Mouse (Mus musculus) CH12F3 (cell line): Measurements from ENCODE around the gene Myrip.
"Not testable (repeated sequence)": the region's sequence is repeated elsewhere in the genome, so short reads cannot be mapped to it uniquely, and the experiment has no call there.

Experiments used
- in situ Hi-C: fragments of 300-500 bp; cut with MboI; formaldehyde crosslinking; loops from 2 replicates; pipeline ENCODE4 v1.14.3; 2020; ENCODE audit warnings: low sequenced_read_pairs

The Myrip gene

DNA sequence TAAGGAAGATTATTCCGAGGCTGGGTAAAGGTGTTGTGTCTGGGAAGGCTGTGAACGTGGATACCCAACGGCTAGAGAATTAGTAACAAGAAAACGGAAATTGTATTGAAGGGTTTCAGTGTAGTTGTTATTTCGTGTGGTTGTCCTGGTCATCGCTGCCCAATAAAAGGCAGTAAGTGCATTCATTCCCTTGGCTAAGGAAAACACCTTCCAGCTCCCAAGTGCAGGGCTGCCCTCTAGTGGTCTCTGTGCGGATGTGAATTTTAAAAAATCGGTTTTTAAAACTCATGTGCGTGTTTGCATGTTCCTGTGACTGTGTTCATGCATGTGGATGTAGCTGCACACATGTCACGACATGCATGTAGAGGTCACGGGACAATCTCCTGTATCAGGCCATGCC, 76.4 kb downstream of the Myrip start:
- in situ Hi-C loops, result no loop called here

DNA sequence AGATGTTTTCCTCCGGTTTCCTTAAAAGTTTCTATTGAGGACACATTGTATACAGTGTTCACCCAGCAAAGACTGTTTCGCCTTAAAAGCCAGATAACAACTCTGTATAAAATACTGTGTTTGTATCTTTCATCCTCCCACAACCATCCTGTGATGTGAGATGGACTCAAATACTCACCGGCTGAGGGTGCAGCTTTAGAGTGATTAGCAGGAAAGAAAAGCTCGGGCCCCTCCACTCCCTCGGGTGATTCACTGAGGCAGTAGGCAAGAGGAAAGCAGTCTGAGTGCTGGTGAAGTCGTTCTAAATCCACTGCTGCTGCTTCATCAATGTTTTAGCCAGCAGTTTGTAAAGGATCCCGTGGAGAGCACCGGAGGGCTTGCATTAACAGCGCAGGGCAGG, 93.9 kb downstream of the Myrip start:
- in situ Hi-C loops, result no loop called here

DNA sequence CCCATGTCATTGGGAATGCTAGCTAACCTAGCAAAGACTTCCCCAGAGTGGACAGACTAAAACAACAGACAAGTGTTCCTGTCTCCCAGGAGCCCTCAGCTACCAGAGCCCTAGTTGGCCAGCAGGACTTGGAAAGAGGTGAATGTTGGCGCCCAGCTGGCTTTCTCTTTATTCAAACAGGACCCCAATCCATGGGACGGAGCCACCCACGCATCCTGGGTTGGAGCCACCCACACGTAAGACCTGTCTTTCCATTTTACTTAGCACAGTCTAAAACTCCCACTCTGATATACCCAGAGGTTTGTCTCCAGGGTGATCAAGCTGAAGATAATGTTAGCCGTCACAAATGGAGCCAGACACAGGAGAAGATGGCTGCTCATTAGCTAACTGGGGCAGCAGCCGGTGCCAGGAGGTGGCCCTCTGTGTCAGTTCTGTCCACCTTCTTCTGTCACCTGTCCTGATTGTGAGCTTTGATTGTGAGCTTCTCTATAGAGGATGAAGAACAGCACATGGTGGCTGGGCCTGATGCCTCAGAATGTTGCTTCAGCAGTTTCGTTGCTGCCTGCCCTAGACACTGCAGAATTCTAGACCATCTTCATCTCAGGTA, 95.4 kb downstream of the Myrip start:
- in situ Hi-C loops, result no loop called here

DNA sequence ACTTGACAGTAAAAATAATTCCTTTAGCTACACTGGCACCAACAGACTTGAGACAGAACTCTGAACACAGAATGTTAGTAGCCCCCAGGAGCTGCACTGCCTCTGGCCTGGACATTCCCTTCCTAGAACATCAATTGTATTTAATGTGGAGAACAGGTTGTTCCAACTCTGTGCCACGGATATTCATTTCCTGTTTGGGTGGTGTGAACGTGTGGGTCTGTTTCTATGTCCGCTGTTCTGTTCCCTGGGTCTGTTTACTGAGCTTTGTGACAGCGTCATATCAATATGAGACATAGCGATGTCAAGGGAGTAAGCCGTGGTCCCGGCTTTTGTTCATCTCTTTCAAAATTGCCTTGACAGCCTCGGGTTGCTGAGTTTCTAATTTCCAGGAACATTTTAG, 97.0 kb downstream of the Myrip start:
- in situ Hi-C loops, result no loop called here

DNA sequence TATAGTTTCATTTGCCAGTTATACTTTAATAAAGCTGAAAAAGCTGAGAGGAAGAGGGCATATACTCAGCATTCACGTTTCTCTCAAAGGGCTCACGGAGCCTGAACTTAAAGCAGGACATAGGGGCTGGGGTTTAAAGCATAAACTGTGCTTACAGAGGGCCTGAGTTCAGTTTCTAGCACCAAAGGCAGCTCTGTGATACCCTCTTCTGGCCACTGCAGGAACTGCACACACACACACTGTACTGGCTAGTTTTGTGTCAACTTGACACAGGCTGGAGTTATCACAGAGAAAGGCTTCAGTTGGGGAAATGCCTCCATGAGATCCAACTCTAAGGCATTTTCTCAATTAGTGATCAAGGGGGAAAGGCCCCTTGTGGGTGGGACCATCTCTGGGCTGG, 98.2 kb downstream of the Myrip start:
- in situ Hi-C loops, result not testable (repeated sequence)

DNA sequence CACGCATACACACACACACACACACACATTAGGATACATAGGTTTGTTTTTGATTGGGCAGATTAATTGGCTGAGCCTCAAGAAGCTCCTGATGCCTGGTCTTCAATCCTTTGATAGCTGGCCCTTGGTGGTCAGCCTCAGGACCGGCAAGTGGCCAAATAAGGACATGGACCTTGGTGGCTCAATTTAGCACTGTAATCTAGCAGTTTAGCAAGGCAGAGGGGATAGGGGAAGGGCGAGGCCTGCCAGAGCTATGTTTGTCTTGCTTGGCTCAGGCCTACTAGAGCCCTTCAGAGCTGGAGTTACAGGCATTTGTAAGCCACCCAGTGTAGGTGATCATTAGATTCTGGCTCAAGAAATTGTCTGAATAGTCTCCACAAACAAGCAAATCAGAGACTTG, 101.1 kb downstream of the Myrip start:
- in situ Hi-C loops, result no loop called here

DNA sequence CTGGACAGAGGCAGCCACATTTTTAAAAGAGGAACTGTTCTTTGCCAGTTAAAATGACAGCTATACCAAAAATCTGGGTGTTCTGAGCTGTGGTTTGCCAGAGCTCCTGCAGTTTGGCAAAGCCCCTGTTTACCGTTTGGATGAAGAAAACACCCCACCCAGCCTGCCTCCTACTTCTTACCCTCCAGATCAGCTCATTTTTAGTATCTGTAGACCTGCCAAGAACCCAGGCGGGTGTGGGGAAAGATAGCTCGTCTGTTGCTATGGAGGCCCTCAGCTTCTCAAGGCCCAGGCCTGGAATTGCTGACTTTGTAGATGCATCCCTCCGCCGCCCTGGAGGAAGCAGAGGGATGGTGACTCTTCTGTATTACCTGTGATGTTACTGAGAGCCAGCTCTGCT, 102.3 kb downstream of the Myrip start:
- in situ Hi-C loops, result no loop called here

DNA sequence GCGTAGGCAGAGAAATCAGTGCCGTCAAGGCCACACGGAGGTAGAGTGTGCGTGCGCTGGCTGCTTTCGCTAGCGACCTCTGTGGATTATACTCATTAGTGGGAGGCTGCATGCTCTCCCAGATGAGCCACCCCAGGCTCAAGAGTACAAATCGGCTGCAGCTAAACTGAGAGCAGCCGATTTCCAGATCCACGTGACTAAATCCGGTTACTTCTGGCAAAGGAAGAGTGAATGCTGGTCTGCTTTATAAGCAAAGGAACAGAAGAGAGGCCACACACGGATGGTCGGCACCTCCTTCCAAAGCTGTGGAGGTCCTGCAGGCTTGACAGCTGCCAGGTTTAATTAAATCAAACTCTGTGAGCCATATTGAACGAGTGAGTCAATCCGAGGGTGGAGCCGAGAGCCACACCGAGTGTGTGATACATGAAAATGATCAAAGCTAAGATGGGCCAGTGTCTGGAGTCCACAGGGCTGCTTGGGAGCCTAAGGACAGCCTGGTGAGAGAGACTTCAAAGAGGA, 108.4 kb downstream of the Myrip start:
- in situ Hi-C loops, result no loop called here

DNA sequence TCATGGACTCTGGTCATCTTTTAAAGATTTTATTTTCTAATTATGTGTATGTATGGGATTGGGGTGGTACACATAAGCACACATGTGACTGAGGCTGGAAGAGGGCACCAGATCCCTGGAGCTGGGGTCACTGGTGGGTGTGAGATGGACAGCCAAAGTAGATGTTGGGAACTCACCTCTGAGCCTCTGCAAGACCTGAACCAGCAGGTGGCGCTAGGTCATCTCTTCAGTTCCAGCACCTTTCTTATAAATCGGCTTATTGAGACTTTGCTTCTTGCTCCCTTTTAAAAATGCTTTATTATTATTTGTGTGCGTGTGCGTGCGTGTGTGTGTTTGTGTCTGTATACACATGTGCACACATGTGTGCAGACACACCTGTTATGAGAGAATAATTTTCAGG, 109.1 kb downstream of the Myrip start:
- in situ Hi-C loops, result no loop called here

DNA sequence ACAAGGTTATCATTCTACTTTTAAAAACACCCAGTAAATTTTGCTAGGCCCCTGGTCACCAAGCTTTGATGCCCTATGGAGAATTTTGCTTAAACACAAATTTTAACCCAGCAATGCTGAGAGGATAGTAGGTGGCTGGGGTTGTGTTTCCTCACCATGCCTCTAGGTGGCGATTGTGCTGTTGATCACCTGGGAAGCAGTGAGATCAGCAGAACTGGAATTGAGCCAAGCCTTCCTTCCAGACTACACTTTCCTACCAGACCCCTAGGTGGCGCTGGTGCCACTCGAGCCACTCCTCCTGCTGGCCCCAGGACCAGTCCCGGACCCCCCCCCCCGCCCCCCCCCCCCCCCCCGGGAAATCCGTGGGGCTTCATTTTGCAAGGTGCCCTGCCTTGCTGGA, 114.2 kb downstream of the Myrip start:
- in situ Hi-C loops, result no loop called here

DNA sequence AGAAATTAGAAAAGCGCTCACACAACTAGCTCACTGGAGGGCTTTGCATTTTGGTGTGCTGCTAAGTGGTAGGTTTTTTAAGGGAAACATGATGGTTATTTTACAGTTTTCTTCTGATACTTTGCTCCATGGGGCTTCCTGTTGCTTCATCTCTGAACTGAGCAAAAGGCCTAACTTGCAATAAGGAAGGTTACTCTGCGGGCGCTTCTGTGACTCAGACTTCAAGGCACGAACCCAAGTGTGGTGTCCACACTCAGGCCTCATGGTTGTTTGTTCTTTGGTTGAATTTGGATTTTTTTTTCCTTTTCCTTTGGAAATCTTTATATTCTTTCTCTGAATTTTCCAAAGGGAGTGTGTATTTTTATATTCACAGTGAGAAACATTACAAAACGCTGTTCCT, 114.8 kb downstream of the Myrip start:
- in situ Hi-C loops, result no loop called here

DNA sequence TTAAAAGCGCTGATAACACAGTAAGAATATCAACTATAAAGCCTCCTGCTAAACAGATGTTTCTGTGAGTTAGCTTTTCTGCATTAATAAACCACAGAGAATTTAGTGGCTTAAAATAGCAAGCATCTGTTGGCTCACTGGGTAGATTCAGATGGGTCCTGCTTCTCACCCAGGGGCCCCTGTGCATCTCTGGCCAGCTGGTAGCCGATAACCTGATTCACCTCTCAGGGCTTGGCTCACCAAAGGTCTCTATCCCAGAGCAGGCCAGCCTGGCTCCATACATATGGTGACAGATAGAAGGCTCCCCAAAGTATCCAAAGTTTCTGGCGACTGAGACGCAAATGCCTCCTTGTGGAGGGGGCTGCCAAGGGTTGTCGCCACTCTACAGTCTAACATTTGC, 115.4 kb downstream of the Myrip start:
- in situ Hi-C loops, result no loop called here

DNA sequence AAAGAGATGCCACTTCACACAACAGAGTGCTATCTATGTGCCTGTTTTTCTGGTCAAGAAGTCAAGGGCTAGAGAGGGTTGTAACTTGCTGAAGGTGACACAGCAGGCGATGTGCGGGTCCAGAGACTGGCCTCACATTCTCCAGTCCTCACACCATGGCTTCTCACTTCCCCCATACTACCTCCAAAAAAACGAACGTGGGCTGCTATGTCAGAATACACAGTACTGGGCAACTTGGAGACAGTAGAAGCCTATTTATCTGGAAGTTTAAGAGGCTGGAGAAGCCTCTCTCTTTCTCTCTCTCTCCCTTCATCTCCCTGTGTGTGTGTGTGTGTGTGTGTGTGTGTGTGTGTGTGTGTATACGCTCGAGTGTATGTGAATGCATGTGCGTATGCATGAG, 117.3 kb downstream of the Myrip start:
- in situ Hi-C loops, result no loop called here

DNA sequence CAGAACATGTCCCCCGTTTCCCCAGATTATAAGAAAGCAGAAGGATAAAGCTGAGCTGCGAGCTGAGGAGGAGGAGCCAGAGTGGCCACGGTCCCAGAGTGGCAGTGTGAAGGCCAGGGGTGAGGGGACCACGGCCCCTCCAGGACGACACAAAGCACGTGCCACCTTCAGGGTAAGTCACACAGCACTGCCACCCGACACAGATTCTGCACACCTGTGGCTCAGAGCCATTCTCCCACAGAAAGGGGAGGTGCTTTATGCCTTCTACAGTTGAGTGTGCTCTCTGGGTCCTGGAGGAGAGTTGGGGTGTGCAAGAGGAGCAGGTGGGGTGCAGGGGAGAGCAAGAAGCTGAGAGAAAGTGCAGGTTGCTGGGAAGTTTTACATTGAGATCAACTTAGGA, 123.3 kb downstream of the Myrip start:
- in situ Hi-C loops, result no loop called here

DNA sequence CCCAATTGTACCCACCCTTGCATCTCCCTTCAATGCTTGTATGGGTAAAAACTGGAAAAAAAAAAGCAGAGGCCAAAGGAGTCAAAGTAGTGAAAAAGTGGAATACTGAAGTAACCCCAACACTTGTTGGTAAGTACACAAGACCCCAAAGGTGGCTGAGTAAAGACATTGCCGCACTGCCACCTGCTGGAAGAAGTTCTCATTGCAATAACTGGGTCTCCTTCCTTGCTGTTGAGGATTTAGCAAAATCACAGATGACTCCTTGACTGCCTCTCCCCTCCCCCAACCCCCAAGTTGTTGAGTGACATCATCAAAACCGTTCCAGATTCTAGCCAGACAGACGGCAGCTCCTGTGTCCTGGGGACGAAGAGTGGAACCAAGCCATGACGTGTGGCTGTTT, 124.5 kb downstream of the Myrip start:
- in situ Hi-C loops, result no loop called here

DNA sequence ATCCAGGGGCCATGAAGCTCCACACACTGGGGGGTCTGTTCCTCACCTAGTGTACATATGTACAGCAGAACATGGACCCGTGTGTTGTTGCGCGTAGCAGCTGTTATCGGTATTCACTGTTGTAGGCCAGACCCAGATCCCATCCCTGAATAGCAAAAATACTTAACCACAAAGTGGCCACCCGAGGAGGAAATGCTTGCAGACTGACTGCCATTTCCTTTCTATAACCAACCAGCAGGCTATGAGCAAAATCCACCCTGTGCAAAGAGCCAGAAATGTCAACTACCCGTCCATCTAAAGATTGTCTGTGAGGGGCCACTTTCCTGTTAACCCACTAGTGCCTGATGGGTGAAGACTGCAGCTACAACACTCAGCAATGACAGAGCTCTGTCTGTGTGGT, 126.9 kb downstream of the Myrip start:
- in situ Hi-C loops, result no loop called here

DNA sequence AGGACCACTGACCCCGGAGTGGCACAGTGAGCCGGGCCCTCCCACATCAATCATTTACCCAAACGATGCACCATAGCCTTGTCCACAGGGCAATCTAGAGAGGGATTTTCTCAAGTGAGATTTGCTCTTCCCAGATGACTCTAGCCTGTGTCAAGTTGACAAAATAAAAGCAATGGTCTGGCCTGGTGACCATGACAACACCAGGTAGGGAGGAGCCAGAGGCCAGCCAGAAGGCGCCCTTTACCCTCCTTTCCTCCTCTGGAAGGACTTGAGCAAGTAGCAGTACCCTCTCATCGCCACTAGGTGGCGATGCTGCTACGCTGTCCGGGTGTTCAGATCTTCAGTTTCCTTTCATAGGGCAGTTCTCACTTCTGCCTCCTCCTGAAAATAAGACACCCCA, 132.4 kb downstream of the Myrip start:
- in situ Hi-C loops, result no loop called here

DNA sequence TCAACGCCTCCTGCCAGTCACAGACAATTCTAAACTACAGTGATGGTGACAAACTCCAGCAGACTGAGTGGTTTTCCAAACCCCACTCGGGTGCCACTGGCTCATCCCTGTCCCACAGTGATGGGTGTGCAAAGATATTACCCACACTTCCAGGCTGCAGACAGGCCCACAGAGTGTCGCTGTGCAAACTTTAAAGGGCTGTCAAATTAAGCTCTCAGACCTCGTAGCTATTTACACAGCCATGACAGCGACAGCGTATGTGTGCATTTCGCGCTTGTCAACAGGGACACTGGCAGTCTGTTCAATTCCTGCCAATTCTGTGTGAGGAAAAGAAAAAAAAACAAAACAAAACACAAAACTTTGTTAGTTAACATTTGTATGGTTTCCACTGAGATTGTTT, 134.5 kb downstream of the Myrip start:
- in situ Hi-C loops, result no loop called here

DNA sequence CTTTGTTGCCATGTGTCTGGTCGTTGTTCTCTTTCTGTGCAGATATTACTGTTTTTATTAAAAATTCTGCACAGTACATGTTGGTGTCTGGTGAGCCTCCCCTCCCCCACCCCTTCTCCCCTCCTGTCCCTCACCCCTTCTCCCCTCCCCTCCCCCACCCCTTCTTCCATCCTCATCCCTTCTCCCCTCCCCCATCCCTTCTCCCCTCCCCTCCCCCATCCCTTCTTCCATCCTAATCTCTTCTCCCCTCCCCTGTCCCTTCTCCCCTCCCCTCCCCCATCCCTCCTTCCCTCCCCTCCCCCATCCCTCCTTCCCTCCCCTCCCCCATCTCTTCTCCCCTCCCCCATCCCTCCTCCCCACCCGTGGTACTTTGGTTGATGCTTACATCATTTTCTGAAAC, 135.5 kb downstream of the Myrip start:
- in situ Hi-C loops, result no loop called here

DNA sequence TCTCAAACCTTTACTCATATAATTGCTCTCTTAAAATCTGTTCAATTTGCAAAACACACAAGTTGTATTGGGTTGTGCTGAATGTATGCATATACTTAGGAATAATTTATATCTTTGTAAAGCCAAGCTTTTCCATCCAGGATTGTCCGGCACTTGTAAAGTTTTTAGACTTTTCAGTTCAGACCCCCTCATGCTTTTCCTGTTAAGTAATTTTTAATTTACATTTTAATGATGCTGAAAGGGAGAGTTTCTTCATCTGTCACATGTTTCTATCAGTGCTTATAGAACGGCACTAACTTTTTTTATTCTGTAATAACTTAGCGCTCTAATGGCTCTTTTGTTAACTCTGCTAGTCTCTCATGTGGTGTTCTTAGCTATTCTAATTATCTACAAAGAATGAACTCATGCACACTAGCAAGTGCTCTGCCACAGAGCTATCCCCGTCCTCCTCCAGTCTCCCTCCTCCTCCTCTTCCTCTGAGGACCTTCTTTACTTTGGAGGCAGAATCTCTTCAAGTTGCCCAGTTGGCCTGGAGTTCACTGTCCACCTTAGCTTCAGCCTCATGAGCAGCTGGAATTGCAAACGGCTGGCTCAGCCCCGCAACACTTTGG, 136.1 kb downstream of the Myrip start:
- in situ Hi-C loops, result no loop called here

DNA sequence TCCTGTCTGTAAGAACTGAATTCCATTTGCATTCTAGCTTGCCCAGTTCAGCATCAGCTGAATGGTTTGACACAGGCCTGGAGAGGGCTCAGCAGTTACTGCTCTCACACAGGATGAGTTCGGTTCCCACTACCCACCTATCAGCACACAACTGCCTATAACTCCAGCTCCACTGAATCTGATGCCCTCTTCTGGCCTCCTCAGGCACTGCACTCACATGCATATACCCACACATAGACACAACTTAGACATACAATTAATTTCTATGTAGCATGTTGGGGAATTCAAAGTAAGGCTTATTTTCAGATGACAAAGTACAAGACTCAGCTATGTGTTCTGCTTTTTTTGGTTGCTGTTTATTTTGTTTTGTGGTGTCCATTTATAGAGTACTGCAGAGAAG, 137.0 kb downstream of the Myrip start:
- in situ Hi-C loops, result no loop called here

DNA sequence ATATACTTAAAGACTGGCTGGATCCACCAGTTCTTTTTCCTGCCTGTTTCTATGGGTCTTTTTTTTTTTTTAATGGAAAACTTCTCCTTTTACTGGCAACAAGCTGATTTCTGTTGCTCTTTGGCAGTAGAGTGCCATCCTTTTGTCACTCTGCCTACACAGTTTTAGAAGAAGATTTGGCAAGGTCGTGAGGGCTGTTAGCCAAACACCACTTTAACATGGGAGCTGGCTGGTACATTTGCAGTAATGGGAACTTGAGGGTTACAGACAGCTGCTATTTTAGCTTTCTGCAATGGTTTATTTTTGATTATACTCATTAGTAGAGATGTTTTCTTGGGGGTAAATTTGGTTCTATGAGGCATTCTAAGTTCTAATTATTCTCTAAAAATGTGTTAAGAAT, 137.5 kb downstream of the Myrip start:
- in situ Hi-C loops, result no loop called here

DNA sequence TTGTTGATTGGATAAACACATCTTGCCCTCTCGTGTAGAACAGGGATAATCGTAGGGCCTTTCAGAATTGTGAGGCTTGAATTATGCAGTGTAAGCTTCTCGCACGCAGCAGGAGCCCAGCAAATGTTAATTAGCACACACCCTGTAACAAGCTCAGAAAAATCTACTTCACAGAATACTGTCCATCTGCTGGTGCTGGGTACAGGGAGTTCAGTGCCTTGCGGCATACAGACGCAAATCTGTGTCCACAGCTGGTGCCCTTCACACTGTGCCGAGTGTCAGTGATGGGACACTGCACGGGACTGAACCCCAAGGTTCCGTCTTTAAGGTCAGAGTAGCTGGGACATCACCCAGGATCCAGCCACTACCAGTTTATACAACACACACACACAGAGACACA, 143.3 kb downstream of the Myrip start:
- in situ Hi-C loops, result loop anchor here (5.0 kb wide), 1 partner anchor 43 kb away; no protein-coding TSS in a partner anchor
